Mouse (Mus musculus) MEL (cell line): ENCODE results near the gene Ccl6. TPM values are rescaled to one million over a fixed set of nuclear protein-coding genes. Genes with fewer than 3 reads are reported as not detected.

Experiments used
- DNase-seq: peaks from one replicate; pipeline ENCODE4 v3.0.0; 2011; ENCODE audit warnings: low read depth, low spot score
- H3K27ac ChIP-seq: 2 replicates; pipeline ENCODE4 v1.5.1; 2012; ENCODE audit warnings: low read depth, mild to moderate bottlenecking, control low read depth, low read length, moderate library complexity; ENCODE audit not compliant: control insufficient read depth
- H3K27me3 ChIP-seq, 2 experiments: fragments of 150-350 bp in 1 of 2; sonication (generic) in 1 of 2; 2 replicates each; pipeline ENCODE4 v1.6.1; 2012; ENCODE audit warnings: low read length in 2 of 2, mild to moderate bottlenecking in 2 of 2, improper control_type of control experiment in 1 of 2, moderate library complexity in 1 of 2; ENCODE audit not compliant: insufficient read depth in 2 of 2, control insufficient read depth in 1 of 2
- H3K36me3 ChIP-seq, 2 experiments: 2 replicates each; pipeline ENCODE4 v1.6.1; 2012 to 2014; ENCODE audit warnings: low read length in 2 of 2, improper control_type of control experiment in 1 of 2, inconsistent platforms in 1 of 2, mild to moderate bottlenecking in 1 of 2; ENCODE audit not compliant: insufficient read depth in 2 of 2, control insufficient read depth in 1 of 2
- H3K4me1 ChIP-seq, 2 experiments: fragments of 150-350 bp in 1 of 2; sonication (generic) in 1 of 2; 2 replicates each; pipeline ENCODE4 v1.6.1; 2012; ENCODE audit warnings: low read length in 2 of 2, improper control_type of control experiment in 1 of 2, mild to moderate bottlenecking in 1 of 2; ENCODE audit not compliant: insufficient read depth in 2 of 2, control insufficient read depth in 1 of 2
- H3K4me3 ChIP-seq, 2 experiments: fragments of 150-350 bp in 1 of 2; sonication (generic) in 1 of 2; 2 replicates each; pipeline ENCODE4 v1.5.1; 2012; ENCODE audit warnings: low read depth in 2 of 2, low read length in 2 of 2, mild to moderate bottlenecking in 2 of 2, moderate library complexity in 2 of 2, control low read depth in 1 of 2, improper control_type of control experiment in 1 of 2; ENCODE audit not compliant: control insufficient read depth in 1 of 2, insufficient read depth in 1 of 2
- H3K79me2 ChIP-seq: 2 replicates; pipeline ENCODE4 v1.6.1; 2012; ENCODE audit warnings: mild to moderate bottlenecking, low read length, moderate library complexity; ENCODE audit not compliant: control insufficient read depth, poor library complexity, insufficient read depth
- H3K9ac ChIP-seq: 2 replicates; pipeline ENCODE4 v1.6.1; 2012; ENCODE audit warnings: low read depth, mild to moderate bottlenecking, control low read depth, low read length, moderate library complexity; ENCODE audit not compliant: control insufficient read depth, poor library complexity, severe bottlenecking
- H3K9me3 ChIP-seq: fragments of 150-350 bp; sonication (generic); replicated peaks from 2 replicates; pipeline ENCODE4 v1.6.1; 2012; ENCODE audit warnings: mild to moderate bottlenecking, low read length, improper control_type of control experiment, moderate library complexity; ENCODE audit not compliant: insufficient read depth
- BHLHE40 ChIP-seq: IDR thresholded peaks from 2 replicates; pipeline ENCODE4 v1.6.1; 2012; ENCODE audit warnings: low read depth, mild to moderate bottlenecking, inconsistent platforms, low read length, improper control_type of control experiment, borderline replicate concordance
- CHD1 ChIP-seq: IDR thresholded peaks from 2 replicates; pipeline ENCODE4 v1.6.1; 2012; ENCODE audit warnings: low read depth, mild to moderate bottlenecking, inconsistent platforms, low read length, improper control_type of control experiment
- CHD2 ChIP-seq: IDR thresholded peaks from 2 replicates; pipeline ENCODE4 v1.6.1; 2011; ENCODE audit warnings: low read length, improper control_type of control experiment
- EP300 ChIP-seq, 2 experiments: IDR thresholded peaks; 2 replicates each; pipeline ENCODE4 v1.6.1; 2011; ENCODE audit warnings: improper control_type of control experiment in 2 of 2, low read length in 2 of 2, low read depth in 1 of 2, mild to moderate bottlenecking in 1 of 2
- ETS1 ChIP-seq: IDR thresholded peaks from 2 replicates; pipeline ENCODE4 v1.6.1; 2012; ENCODE audit warnings: low read depth, mild to moderate bottlenecking, inconsistent platforms, low read length, improper control_type of control experiment, moderate library complexity
- GABPA ChIP-seq: IDR thresholded peaks from 2 replicates; pipeline ENCODE4 v1.6.1; 2012; ENCODE audit warnings: low read depth, mild to moderate bottlenecking, inconsistent platforms, low read length, improper control_type of control experiment, moderate library complexity
- GATA1 ChIP-seq: IDR thresholded peaks from 2 replicates; pipeline ENCODE4 v1.6.1; 2011; ENCODE audit warnings: low read depth, low read length, improper control_type of control experiment
- HCFC1 ChIP-seq: IDR thresholded peaks from 2 replicates; pipeline ENCODE4 v1.6.1; 2012; ENCODE audit warnings: low read depth, mild to moderate bottlenecking, inconsistent platforms, low read length, improper control_type of control experiment, moderate library complexity
- KAT2A ChIP-seq: conservative IDR thresholded peaks from 2 replicates; pipeline ENCODE4 v1.6.1; 2012; ENCODE audit warnings: low read depth, low read length, improper control_type of control experiment, inconsistent platforms
- MAZ ChIP-seq: IDR thresholded peaks from 2 replicates; pipeline ENCODE4 v1.6.1; 2012; ENCODE audit warnings: low read depth, mild to moderate bottlenecking, inconsistent platforms, low read length, improper control_type of control experiment
- MXI1 ChIP-seq: IDR thresholded peaks from 2 replicates; pipeline ENCODE4 v1.6.1; 2011; ENCODE audit warnings: mild to moderate bottlenecking, low read depth, low read length, improper control_type of control experiment
- MYB ChIP-seq: IDR thresholded peaks from 2 replicates; pipeline ENCODE4 v1.6.1; 2011; ENCODE audit warnings: mild to moderate bottlenecking, low read depth, low read length, improper control_type of control experiment
- MYC ChIP-seq: IDR thresholded peaks from 2 replicates; pipeline ENCODE4 v1.6.1; 2011; ENCODE audit warnings: low read depth, mild to moderate bottlenecking, low read length, improper control_type of control experiment, moderate library complexity
- NELFE ChIP-seq: IDR thresholded peaks from 2 replicates; pipeline ENCODE4 v1.6.1; 2011; ENCODE audit warnings: low read depth, low read length, improper control_type of control experiment
- NRF1 ChIP-seq: IDR thresholded peaks from 2 replicates; pipeline ENCODE4 v1.6.1; 2014; ENCODE audit warnings: low read depth, mild to moderate bottlenecking, inconsistent platforms, low read length, improper control_type of control experiment, moderate library complexity; ENCODE audit not compliant: poor library complexity, insufficient read depth, severe bottlenecking
- POLR2AphosphoS2 ChIP-seq: IDR thresholded peaks from 2 replicates; pipeline ENCODE4 v1.6.1; 2011; ENCODE audit warnings: low read length, improper control_type of control experiment
- RCOR1 ChIP-seq: IDR thresholded peaks from 2 replicates; pipeline ENCODE4 v1.6.1; 2012; ENCODE audit warnings: low read depth, mild to moderate bottlenecking, inconsistent platforms, low read length, improper control_type of control experiment
- SIN3A ChIP-seq: IDR thresholded peaks from 2 replicates; pipeline ENCODE4 v1.6.1; 2012; ENCODE audit warnings: low read length, improper control_type of control experiment, inconsistent platforms
- SMC3 ChIP-seq: IDR thresholded peaks from 2 replicates; pipeline ENCODE4 v1.6.1; 2011; ENCODE audit warnings: low read depth, low read length, improper control_type of control experiment
- TAL1 ChIP-seq: IDR thresholded peaks from 2 replicates; pipeline ENCODE4 v1.6.1; 2012; ENCODE audit warnings: mild to moderate bottlenecking, inconsistent platforms, low read length, moderate library complexity, mixed read lengths
- TBP ChIP-seq: IDR thresholded peaks from 2 replicates; pipeline ENCODE4 v1.8.0; 2011; ENCODE audit warnings: low read depth, low read length, improper control_type of control experiment
- TCF12 ChIP-seq: IDR thresholded peaks from 2 replicates; pipeline ENCODE4 v1.6.1; 2014; ENCODE audit warnings: low read depth, mild to moderate bottlenecking, inconsistent platforms, low read length, improper control_type of control experiment, moderate library complexity
- UBTF ChIP-seq: IDR thresholded peaks from 2 replicates; pipeline ENCODE4 v1.6.1; 2012; ENCODE audit warnings: low read depth, mild to moderate bottlenecking, inconsistent platforms, low read length, improper control_type of control experiment, moderate library complexity, borderline replicate concordance; ENCODE audit not compliant: insufficient read depth
- ZC3H11A ChIP-seq: IDR thresholded peaks from 2 replicates; pipeline ENCODE4 v1.6.1; 2012; ENCODE audit warnings: low read depth, mild to moderate bottlenecking, inconsistent platforms, low read length, improper control_type of control experiment
- ZMIZ1 ChIP-seq: IDR thresholded peaks from 2 replicates; pipeline ENCODE4 v1.6.1; 2012; ENCODE audit warnings: low read depth, mild to moderate bottlenecking, inconsistent platforms, low read length, improper control_type of control experiment, moderate library complexity
- ZNF384 ChIP-seq: IDR thresholded peaks from 2 replicates; pipeline ENCODE4 v1.6.1; 2012; ENCODE audit warnings: low read depth, mild to moderate bottlenecking, inconsistent platforms, low read length, improper control_type of control experiment
- polyA plus RNA-seq, 2 experiments: library from polyadenylated mRNA; stranded (reverse) in 1 of 2; unstranded in 1 of 2; fragments of >175 nt in 1 of 2; fragments of >200 nt in 1 of 2; gene quantifications; 2 replicates each; pipeline versions ENCODE4 v1.2.1 to v1.2.4; 2012; ENCODE audit warnings: low replicate concordance in 2 of 2, low read depth in 1 of 2; ENCODE audit not compliant: insufficient read length in 2 of 2, insufficient read depth in 1 of 2, missing spikeins in 1 of 2
- total RNA-seq: library from RNA; depleted of rRNA; stranded (reverse); fragments of 300-350 nt; gene quantifications from 2 replicates; pipeline ENCODE4 v1.2.3, GENCODE M21; 2012

Gene Ccl6
- total and polyA plus RNA-seq, 3 experiments = not detected

DNA sequence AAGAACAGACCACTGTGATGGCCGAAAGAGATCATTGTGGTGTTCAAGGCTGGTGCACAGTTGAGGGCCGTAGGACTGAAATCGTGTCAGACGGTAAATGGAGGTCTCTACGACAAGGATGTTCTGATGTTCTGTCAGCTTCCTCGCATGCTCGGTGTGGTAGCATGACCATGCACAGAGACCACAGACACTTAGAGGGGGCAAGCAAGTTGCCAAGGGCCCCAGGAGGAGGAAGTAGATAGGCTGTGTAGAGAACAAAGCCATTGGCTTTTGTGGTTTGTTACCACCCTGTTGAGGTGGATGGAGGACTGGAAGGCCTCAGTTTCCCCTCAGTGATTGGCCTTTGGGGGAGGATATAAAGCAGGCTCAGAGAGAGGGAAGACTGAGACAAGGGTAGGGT, 23.6 kb downstream of the Ccl6 start:
- peak; percentile 80 for DNase-seq
- Histone ChIP-seq H3K36me3 (peaks cover 0 to 43% of the 10 kb centered on the region in 2 experiments; a peak in 2 of 4 replicates), H3K79me2 (no peaks in the 10 kb centered on the region), H3K27ac (peak overlapping the region; percentile 74), H3K27me3 (no peaks in the 10 kb centered on the region), H3K4me1 (peaks cover 34 to 36% of the 10 kb centered on the region in 2 experiments), H3K9me3 (no peaks in the 10 kb centered on the region), H3K9ac (no peak overlapping the region), H3K4me3 (no peak overlapping the region)
- TF ChIP-seq MYC (0 out of 2 replicates have a peak, but pooled peaks have one; percentile 10), TCF12 (peak; percentile 83), POLR2AphosphoS2 (no peak), SIN3A (peak; percentile 55), CHD1 (no peak), NELFE (peak; percentile 38; the same call in 1 of the 2 replicates), ETS1 (peak; percentile 56), TBP (peak; percentile 87), TAL1 (peak; percentile 85), RCOR1 (peak; percentile 74), CHD2 (no peak), BHLHE40 (no peak), EP300 (IDR thresholded peaks at IDR 0.05; ENCODE audit: low read depth in 1 of 2, low read length in 2 of 2) (peak; percentile 84 to 93), KAT2A (no peak), ZMIZ1 (no peak), GABPA (no peak), MXI1 (no peak), ZC3H11A (no peak), ZNF384 (no peak), MYB (peak; percentile 43; the same call in 1 of the 2 replicates), HCFC1 (no peak), MAZ (no peak), UBTF (no peak), GATA1 (peak; percentile 69), SMC3 (no peak), NRF1 (no peak; the same call in 1 of the 2 replicates)
